Mouse (Mus musculus) CD8-positive naive resting alpha-beta T cell, adult 2 months (primary cell): Measurements from ENCODE around the gene Hapln2.

ENCODE experiments used
- DNase-seq, 2 experiments: peaks; one replicate each; pipeline ENCODE4 v3.0.0; 2022; ENCODE audit warnings: low read depth in 2 of 2, low spot score in 2 of 2

Gene Hapln2

GRCm38 (mm10) chr3:88005822-88006786, 21.3 kb downstream of the Hapln2 start:
- no peak for DNase-seq

- no peak for DNase-seq
These were observed 24.9 kb downstream of the Hapln2 start for GRCm38 (mm10) chr3:88002291-88002976.

GRCm38 (mm10) chr3:88000816-88001595, 26.4 kb downstream of the Hapln2 start:
- DNase-seq: no peak

GRCm38 (mm10) chr3:88000181-88000580, 27.2 kb downstream of the Hapln2 start, which contains the start of gene Bcan:
Bcan (minus strand) TSS chr3:88000230.
- no peak for DNase-seq

GRCm38 (mm10) chr3:87999243-87999895, 28.0 kb downstream of the Hapln2 start:
- DNase-seq: no peak

DNA sequence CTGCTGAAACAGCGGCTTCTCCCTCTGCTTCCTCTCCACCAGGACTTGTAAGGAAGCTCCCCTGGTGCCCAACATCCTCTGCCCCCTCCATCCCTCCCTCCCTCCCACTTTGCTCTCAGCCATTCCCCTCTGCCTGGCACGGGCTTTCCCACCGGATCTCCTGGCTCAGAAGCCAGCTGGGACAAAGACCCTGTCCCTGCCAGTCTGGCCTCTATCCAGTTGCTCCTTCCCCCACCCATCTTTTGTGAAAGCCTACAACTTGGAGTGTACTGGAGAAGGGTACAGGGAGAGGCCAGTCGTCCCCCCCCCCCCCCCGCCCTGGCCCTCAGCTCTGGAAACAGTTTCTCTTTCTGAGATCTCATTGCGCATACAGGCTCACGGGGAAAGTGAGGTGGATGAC, 28.6 kb downstream of the Hapln2 start:
- DNase-seq: no peak

DNA sequence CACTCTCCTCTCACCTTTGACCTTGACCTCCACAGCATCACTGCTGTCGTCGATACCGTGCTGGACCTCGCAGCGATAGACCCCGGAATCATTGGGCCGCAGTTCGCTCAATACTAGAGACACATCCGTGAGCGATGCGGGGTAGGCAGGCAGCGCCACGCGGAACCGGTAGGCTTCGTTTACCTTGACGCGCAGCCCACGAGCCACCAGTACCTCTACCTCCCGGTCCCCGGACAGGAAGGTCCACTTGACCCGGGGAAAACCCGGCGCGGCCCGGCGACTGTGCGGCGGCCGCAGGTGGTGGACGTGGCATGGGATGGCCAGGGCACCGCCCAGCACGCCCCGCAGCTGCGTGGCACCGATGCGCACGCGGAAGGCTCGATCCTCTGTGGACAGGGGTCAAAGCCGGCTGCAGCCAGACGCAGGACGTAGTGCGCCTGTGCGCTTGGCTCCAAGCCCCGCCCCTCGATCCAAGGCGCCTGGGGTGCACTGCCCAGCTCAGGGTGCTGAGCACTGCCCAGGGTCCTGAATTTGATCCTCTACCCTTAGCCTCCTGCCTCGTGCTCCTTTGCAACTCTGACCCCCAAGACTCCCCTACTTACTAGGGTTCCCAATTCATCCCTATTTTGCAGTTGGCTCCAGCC, 30.3 kb downstream of the Hapln2 start:
- DNase-seq: no peak

DNA sequence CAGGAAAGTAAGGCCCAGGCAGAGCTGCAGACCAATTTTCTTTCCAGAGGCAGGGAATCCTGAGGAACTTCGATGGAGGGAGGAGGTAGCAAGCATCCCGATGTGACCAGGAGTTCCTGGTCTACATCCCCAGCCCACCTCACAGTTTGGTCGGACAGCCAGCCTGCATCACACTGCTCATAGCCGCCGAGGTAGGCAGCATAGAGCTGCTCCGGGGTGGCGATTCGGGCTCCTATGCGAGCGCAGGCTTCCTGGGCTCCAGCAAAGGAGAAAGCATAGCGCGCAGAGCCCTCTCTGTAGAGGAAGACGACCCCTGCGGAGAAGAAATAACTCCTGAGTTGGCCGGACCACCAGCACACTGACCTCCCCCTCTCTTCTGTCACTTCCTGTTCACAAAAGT, 31.0 kb downstream of the Hapln2 start:
- no peak for DNase-seq

DNA sequence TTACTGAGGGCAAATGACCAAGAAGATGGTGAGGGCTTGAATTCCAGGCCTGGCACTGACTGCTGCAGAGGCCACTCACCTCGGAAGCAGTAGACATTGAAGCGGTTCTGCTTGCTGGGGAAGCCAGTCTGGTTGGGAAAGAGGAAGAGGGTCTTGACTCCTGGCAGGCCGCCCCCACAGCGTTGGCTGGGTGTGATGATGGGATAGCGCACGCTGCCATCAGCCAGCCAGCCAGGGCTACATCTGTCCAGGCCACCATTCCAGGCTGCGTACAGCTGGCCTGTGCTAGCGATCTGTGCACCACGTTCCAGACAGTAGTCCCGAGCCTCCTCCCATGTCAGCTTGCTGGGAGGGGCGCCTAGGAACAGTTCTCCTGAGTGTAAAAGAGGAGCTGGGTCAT, 32.1 kb downstream of the Hapln2 start:
- DNase-seq: no peak

- no peak for DNase-seq
These were observed 33.9 kb downstream of the Hapln2 start for GRCm38 (mm10) chr3:87993436-87993835.

DNA sequence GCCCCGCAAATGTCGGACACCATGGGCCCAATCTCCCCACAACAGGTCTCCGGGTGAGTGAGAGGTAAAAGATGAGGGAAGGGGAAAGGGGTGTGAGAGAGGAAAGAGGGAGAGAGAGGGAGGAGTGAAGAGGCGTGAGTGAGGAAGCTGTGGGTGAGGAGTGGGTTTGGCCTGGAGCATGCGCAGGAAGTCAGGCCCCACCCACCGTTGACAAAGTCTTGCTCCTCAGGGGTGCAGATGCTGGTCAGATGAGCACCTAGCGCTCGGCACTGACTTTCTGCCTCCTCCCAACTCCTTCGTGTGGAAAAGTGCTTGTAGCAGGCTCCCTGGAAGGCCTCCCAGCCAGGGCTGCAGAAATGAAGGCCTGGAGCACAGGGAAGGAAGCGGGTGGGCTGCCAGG, 37.4 kb downstream of the Hapln2 start:
- no peak for DNase-seq

DNA sequence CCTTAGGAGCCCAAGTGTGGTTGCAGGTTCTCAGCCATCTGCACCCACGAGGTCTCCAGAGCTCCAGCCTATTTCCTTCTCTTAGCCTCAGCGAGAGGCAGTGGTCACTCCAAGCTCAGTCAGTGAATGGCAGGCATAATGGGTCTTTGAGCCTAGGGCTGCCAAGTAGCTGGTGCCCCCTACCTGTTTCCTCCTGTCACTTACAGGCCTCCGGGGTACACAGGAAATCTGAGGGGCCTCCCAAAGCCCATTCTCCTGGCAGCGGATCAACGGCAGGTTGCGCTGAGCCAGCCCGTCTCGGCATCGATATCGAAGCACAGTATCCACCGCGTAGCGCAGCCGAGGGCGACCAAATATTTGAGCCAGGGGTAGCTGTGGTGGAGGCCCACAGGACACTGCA, 39.3 kb downstream of the Hapln2 start:
- no peak for DNase-seq

DNA sequence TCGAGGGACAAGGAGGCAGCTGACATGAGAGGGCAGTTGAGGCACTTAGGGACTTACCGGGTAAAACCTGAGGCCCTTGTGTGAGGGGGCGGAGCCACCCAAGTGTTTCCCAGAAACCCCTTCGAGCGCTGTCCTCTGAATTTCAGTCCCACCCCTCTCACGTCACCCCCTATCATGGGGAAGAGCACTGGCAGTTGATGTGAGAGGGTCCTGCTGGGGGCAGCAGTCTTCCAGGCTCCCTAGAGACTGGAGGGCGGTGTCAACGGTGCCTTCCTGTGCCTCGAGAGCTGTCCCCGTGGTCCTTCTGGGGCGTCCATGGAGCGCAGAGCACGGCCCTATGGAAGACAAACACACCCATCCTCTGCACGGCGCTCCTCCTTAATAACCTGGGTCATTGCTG, 39.8 kb downstream of the Hapln2 start:
- DNase-seq: peak in 1 of 2 experiments; percentile 16

- DNase-seq: peak; percentile 91 to 96
These were observed 40.5 kb downstream of the Hapln2 start for GRCm38 (mm10) chr3:87986868-87987267.

DNA sequence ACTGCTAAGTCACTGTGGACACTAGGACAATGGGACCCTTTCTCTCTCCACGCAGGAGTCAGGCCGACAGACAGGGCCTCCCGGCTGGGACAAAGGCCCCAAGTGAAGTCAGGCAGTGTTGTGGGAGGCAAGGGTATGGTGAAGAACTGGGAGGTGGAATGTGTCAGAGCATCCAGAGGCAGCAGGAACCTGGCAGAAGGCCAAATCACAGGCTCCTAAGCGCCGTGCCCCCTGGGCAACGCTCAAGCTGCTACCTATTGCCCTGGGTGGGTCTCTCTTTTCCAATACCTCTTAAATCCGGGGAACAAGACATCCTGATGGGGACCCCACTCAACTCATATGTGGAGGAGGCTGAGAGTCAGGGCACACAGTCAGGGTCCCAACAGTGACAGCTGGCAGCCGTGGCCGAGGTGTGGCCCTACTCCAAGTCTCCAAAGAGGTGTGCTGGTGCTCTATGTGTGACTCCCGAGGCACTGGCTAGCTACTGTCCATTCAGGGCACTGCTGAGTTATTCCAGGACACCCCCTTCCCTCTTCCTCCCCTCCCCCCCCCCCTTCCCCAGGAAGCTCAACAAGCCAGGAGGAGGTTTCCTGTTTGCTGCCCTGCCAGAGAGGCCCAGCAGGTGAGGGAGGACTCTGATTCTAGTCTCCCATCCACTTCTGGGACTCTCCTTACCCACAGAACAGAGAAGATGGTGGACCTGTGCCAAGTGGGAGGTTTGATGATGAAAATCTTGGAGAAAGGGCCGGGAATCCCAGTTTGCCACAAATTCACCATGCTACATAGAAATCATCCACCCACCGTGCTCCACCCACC, 41.7 kb downstream of the Hapln2 start:
- no peak for DNase-seq

GRCm38 (mm10) chr3:87984094-87984493, 43.3 kb downstream of the Hapln2 start:
- no peak for DNase-seq

DNA sequence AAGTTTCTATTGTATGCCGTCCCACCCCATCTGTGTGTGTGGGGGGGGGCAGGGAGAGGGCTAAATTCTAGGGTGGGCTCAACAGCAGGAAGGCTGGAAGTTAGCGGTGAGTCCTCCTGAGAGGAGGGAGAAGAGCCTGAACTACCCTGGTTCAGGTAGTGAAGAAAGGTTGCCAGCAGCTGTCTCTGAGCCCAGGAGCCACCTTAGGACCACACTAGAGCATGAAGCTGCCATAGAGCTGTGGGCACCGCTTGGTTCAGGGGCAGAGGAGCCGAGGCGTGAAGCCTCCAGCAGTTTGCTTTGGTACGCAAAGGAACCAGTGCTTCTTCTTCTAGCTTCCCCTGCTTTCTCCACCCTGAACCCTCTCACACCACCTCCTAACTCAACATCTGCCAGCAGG, 43.8 kb downstream of the Hapln2 start:
- no peak for DNase-seq

DNA sequence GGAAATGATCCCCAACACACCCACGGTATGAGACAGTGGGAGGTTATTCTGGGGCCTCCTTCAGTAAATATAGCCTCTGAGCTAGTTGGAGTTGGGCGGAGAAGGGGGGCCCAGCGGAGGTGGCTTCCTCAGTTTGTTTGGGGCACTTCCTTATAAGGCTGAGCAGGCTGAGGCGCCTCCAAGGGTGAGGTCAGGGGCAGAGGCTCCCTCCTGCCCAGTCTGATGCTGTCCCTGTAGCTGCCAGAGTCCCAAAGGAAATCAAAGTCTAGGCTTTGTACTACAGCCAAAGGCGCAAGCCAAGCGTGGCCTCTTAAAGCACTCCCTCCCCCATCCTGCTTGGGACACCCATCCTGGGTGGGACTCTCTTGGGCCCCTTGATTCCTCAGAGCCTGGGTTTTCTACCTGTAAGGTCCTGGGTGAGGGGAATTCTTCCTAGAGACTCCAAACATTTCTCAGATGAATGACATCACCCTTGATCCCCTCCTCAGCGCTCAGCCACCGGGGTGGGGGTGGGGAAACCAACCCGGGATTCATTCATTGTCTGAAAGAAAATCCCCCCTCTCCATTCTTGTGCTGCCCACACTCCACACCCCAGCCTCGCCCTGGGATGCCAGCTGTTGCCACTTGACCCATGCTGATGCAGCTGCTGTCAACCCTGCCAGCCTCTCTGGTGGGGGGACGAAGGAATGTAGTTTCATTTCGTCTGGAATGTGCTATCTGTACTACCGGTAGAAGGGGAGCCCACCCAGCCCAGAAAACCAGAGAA, 44.4 kb downstream of the Hapln2 start:
- DNase-seq: no peak
